Mouse (Mus musculus): ENCODE data around the gene Kctd11.

GRCm38 (mm10) chr11:69891482-69891881 is 10.3 kb upstream of the Kctd11 start:
- TF ChIP-seq CTCF (IDR thresholded peaks at IDR 0.05; ENCODE audit: borderline replicate concordance, insufficient read depth, low read length) (no peak), POLR2A (IDR thresholded peaks at IDR 0.05; ENCODE audit: low read depth, low read length) (no peak)

Data from embryonic fibroblast, embryonic 13.5 days (primary cell).